Mouse (Mus musculus): Measurements from ENCODE around the gene Ccl2. TPM values are rescaled to one million over a fixed set of nuclear protein-coding genes. Genes with fewer than 3 reads are reported as not detected.

Ccl2 gene
- polyA plus RNA-seq, 1 experiment from 2014 or later: 8.3 TPM

DNA sequence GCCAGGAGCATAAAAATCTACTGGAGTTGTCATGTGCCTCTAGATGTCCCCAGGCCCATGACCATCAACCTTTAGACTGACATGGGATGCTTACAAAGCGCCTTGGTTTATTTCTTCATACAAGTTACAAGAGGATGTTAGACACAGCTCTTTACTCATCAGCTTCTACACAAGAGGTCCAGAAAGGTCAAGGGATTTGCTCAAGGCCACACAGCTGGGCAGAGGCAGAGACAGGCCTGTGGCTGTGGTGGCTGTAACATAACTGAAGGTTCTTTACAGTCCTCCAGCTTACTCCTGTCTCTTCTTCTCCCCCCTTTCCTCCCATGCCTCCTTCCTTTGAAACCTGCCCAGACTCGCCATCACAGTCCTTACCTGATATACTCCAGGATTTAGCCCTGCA is 5.2 kb upstream of the Ccl2 start:
- Histone ChIP-seq H3K9me3 (ENCODE audit: control insufficient read depth, low read length) (no peaks in the 10 kb centered on the region), H3K27ac (ENCODE audit: low read length) (no peak overlapping the region), H3K4me3 (ENCODE audit: low read length) (no peak overlapping the region), H3K36me3 (ENCODE audit: control insufficient read depth, insufficient read depth, low read length) (no peaks in the 10 kb centered on the region), H3K9ac (ENCODE audit: low read depth, low read length) (no peak overlapping the region), H3K27me3 (replicated peaks; ENCODE audit: control insufficient read depth, insufficient read depth, low read length) (no peaks in the 10 kb centered on the region), H3K4me2 (ENCODE audit: low read depth, low read length) (no peak overlapping the region), H3K4me1 (ENCODE audit: control insufficient read depth, insufficient read depth, low read length) (peaks cover 17% of the 10 kb centered on the region)
- no peak for ATAC-seq
- 81% methylated on average over 2 of the region's 2 CpGs for WGBS

DNA sequence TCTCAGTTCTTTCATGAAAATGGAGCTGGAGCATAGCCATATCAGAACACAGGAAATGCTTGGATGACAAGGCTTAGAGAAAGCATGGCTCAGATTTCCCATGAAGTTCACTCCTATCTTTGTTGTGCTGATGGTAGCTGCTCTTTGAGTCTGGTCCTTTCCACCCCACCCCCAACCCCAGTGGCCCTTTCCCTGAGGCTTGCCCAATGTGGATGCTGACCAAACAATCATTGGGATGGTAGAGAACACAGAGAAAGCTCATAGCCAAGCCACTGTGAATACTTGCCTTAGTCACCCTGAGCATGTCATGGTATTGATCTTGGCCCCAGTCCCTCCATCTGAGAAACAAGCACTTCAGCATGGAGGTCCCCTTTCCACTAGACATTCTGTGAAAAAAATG is 3.2 kb upstream of the Ccl2 start:
- Histone ChIP-seq H3K4me3 (ENCODE audit: low read length) (no peak overlapping the region), H3K36me3 (ENCODE audit: control insufficient read depth, insufficient read depth, low read length) (no peaks in the 10 kb centered on the region), H3K9me3 (ENCODE audit: control insufficient read depth, low read length) (no peaks in the 10 kb centered on the region), H3K4me2 (ENCODE audit: low read depth, low read length) (no peak overlapping the region), H3K4me1 (ENCODE audit: control insufficient read depth, insufficient read depth, low read length) (peaks cover 21% of the 10 kb centered on the region), H3K9ac (ENCODE audit: low read depth, low read length) (no peak overlapping the region), H3K27me3 (replicated peaks; ENCODE audit: control insufficient read depth, insufficient read depth, low read length) (no peaks in the 10 kb centered on the region), H3K27ac (ENCODE audit: low read length) (peak overlapping the region; percentile 82)
- no peak for ATAC-seq

GRCm38 (mm10) chr11:82032678-82033344 is 2.6 kb upstream of the Ccl2 start:
- Histone ChIP-seq H3K4me2 (ENCODE audit: low read depth, low read length) (no peak overlapping the region), H3K27ac (ENCODE audit: low read length) (peak overlapping the region; percentile 82), H3K27me3 (replicated peaks; ENCODE audit: control insufficient read depth, insufficient read depth, low read length) (no peaks in the 10 kb centered on the region), H3K9ac (ENCODE audit: low read depth, low read length) (no peak overlapping the region), H3K9me3 (ENCODE audit: control insufficient read depth, low read length) (no peaks in the 10 kb centered on the region), H3K4me3 (ENCODE audit: low read length) (no peak overlapping the region), H3K4me1 (ENCODE audit: control insufficient read depth, insufficient read depth, low read length) (peaks cover 21% of the 10 kb centered on the region), H3K36me3 (ENCODE audit: control insufficient read depth, insufficient read depth, low read length) (no peaks in the 10 kb centered on the region)
- WGBS: 25% methylated on average over 8 of the region's 8 CpGs
- peak; percentile 84 for ATAC-seq

DNA sequence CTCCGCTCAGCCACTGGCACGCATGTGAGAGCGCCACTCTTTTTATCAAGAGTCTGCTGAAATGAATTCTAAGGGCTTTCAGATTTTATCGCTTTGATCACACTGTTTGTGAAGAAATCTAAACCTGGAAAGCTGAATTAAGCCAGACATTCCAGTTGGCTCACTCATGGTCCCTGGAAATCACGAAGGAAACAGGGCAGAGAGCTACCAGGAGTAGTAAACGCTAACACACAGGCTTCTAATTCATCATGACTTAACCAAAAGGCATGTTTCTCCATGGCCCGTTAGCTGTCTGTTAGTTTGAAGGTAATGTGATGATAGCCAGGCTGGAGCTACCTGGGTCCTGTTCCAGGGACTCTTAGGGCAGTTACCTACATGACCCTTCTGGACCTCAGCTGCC is 925 bp upstream of the Ccl2 start:
- WGBS: 79% methylated on average over 7 of the region's 7 CpGs
- H3K4me1 ChIP-seq (ENCODE audit: control insufficient read depth, insufficient read depth, low read length): peaks cover 21% of the 10 kb centered on the region
- H3K27me3 ChIP-seq (replicated peaks; ENCODE audit: control insufficient read depth, insufficient read depth, low read length): no peaks in the 10 kb centered on the region
- H3K4me2 ChIP-seq (ENCODE audit: low read depth, low read length): no peak overlapping the region
- no peak overlapping the region for H3K4me3 ChIP-seq (ENCODE audit: low read length)
- H3K9ac ChIP-seq (ENCODE audit: low read depth, low read length): no peak overlapping the region
- ATAC-seq: no peak
- H3K9me3 ChIP-seq (ENCODE audit: control insufficient read depth, low read length): no peaks in the 10 kb centered on the region
- H3K27ac ChIP-seq (ENCODE audit: low read length): no peak overlapping the region
- H3K36me3 ChIP-seq (ENCODE audit: control insufficient read depth, insufficient read depth, low read length): no peaks in the 10 kb centered on the region

DNA sequence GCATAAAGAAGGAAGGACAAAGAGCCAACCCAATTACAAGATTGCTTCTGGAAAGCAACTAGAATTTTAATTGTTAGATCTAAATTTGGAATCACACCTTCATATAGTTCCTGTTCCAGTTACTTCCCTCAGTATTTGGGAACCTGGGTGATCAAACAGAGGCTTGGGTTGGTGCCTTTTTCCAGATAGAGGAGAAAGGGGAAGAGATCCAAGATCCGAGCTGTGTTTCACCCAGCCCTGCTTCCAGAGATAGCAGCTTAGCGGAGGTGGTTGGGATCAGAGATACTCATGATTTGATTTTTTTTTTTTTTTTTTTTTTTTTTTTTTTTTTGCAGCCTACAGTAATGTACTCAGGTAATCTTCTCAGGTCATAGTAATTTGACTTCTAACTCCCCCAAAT is 486 bp downstream of the Ccl2 start:
- no peak for ATAC-seq
- H3K36me3 ChIP-seq (ENCODE audit: control insufficient read depth, insufficient read depth, low read length): no peaks in the 10 kb centered on the region
- H3K4me3 ChIP-seq (ENCODE audit: low read length): no peak overlapping the region
- no peaks in the 10 kb centered on the region for H3K27me3 ChIP-seq (replicated peaks; ENCODE audit: control insufficient read depth, insufficient read depth, low read length)
- H3K9ac ChIP-seq (ENCODE audit: low read depth, low read length): no peak overlapping the region
- no peak overlapping the region for H3K27ac ChIP-seq (ENCODE audit: low read length)
- WGBS: 87% methylated on average over 2 of the region's 2 CpGs
- H3K4me1 ChIP-seq (ENCODE audit: control insufficient read depth, insufficient read depth, low read length): peaks cover 21% of the 10 kb centered on the region
- H3K9me3 ChIP-seq (ENCODE audit: control insufficient read depth, low read length): no peaks in the 10 kb centered on the region
- no peak overlapping the region for H3K4me2 ChIP-seq (ENCODE audit: low read depth, low read length)

DNA sequence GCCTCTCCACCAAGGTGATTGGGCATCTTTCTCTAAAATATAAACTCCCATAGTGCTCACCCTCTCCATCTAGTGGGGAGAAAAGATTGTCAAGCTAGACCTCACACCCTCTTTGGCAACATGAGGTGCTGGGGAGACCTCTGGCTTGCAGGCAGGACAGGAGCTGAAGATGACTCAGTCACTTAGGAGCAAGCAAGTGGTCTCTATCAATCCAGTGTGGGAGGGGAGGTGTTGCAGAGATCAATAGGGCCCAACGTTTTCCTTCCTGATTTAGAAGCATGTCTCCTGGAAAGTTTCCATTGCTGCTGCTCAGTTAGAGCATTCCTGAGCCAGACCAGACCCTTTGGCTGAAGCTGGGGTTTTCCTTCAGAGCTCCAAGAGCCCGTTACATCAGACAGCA is 3.2 kb downstream of the Ccl2 start, which contains the start of gene Gm17268:
Gm17268 (minus strand) TSS at position 28 of the 400 bp plus-strand sequence.
- Histone ChIP-seq H3K4me1 (ENCODE audit: control insufficient read depth, insufficient read depth, low read length) (peaks cover 6% of the 10 kb centered on the region), H3K4me2 (ENCODE audit: low read depth, low read length) (no peak within 1 kb of the TSS), H3K36me3 (ENCODE audit: control insufficient read depth, insufficient read depth, low read length) (no peaks in the 10 kb centered on the region), H3K27me3 (replicated peaks; ENCODE audit: control insufficient read depth, insufficient read depth, low read length) (no peaks in the 10 kb centered on the region), H3K4me3 (ENCODE audit: low read length) (no peak within 1 kb of the TSS), H3K9ac (ENCODE audit: low read depth, low read length) (no peak within 1 kb of the TSS), H3K27ac (ENCODE audit: low read length) (no peak within 1 kb of the TSS), H3K9me3 (ENCODE audit: control insufficient read depth, low read length) (no peaks in the 10 kb centered on the region)
- 18% methylated on average over 2 of the region's 2 CpGs for WGBS
- no peak for ATAC-seq

DNA sequence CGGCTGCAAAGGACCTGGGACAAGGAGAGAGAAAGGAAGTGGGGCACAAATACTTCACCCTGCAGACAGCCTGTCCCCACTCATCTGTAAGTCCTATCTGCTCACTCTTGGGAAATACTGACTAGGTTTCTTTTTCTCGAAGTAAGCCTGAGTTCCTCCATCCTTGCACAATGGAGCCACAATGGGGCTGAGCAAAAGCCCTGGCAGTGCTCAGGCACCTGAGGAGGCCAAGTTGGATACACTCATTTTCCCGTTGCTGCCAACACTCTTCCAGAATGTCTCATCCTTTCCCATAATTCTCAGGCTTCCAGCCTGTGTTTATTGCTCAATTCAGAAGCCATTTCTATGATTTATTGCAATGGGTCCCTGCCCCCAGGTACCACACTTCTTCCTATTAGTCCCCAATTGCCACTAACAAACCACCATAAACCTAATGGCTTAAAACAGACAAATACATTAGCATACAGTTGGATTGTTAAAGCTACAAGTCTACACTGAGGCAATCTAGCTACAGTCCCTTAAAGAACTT is 3.8 kb downstream of the Ccl2 start:
- Histone ChIP-seq H3K4me3 (ENCODE audit: low read length) (no peak overlapping the region), H3K4me1 (ENCODE audit: control insufficient read depth, insufficient read depth, low read length) (peaks cover 4% of the 10 kb centered on the region), H3K9me3 (ENCODE audit: control insufficient read depth, low read length) (no peaks in the 10 kb centered on the region), H3K4me2 (ENCODE audit: low read depth, low read length) (no peak overlapping the region), H3K27ac (ENCODE audit: low read length) (no peak overlapping the region), H3K36me3 (ENCODE audit: control insufficient read depth, insufficient read depth, low read length) (no peaks in the 10 kb centered on the region), H3K27me3 (replicated peaks; ENCODE audit: control insufficient read depth, insufficient read depth, low read length) (no peaks in the 10 kb centered on the region), H3K9ac (ENCODE audit: low read depth, low read length) (no peak overlapping the region)
- 66% methylated on average over 3 of the region's 3 CpGs for WGBS
- no peak for ATAC-seq

DNA sequence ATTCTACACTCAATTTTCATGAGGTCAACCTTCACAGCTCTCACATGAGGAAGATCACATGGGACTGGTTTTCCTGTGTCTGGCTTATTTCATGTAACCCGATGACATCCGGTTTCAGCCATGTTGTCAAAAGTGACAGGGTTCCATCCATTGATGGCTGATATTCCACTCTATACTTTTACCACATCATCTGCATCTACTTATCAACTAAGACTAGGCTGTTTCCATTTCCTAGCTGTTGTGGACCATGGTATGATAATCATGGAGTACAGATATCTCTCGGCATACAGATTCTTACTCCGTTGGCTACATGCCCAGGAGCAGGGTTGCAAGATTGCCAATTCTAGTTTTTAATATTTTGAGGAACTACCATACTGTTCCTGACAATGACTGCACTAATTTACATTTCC is 6.3 kb downstream of the Ccl2 start:
- Histone ChIP-seq H3K27ac (ENCODE audit: low read length) (no peak overlapping the region), H3K9me3 (ENCODE audit: control insufficient read depth, low read length) (no peaks in the 10 kb centered on the region), H3K36me3 (ENCODE audit: control insufficient read depth, insufficient read depth, low read length) (no peaks in the 10 kb centered on the region), H3K4me2 (ENCODE audit: low read depth, low read length) (no peak overlapping the region), H3K4me3 (ENCODE audit: low read length) (no peak overlapping the region), H3K27me3 (replicated peaks; ENCODE audit: control insufficient read depth, insufficient read depth, low read length) (no peaks in the 10 kb centered on the region), H3K4me1 (ENCODE audit: control insufficient read depth, insufficient read depth, low read length) (no peaks in the 10 kb centered on the region), H3K9ac (ENCODE audit: low read depth, low read length) (no peak overlapping the region)
- ATAC-seq: no peak
- WGBS: 77% methylated on average over 4 of the region's 4 CpGs

DNA sequence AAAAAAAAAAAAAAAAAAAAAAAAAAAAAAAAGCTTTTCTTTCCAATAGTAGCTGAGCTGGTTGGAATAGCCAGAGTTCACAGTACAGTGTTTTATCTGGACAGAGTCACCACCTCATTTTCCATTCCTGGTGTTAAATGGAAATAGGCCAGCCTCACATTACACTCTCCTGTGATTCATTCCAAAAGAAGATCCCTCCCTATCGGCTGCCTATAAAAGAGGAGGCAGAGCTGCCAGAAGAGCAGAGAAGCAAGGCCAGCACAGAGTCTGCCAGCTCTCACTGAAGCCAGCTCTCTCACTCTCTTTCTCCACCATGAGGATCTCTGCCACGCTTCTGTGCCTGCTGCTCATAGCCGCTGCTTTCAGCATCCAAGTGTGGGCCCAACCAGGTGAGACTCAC is 10.1 kb downstream of the Ccl2 start, which contains the start of gene Ccl7:
Ccl7 (plus strand) TSS at position 242 of the 400 bp plus-strand sequence.
- 67% methylated on average over 3 of the region's 3 CpGs for WGBS
- no peaks in the 10 kb centered on the region for H3K4me1 ChIP-seq (ENCODE audit: control insufficient read depth, insufficient read depth, low read length)
- H3K9ac ChIP-seq (ENCODE audit: low read depth, low read length): no peak within 1 kb of the TSS
- H3K27me3 ChIP-seq (replicated peaks; ENCODE audit: control insufficient read depth, insufficient read depth, low read length): no peaks in the 10 kb centered on the region
- H3K27ac ChIP-seq (ENCODE audit: low read length): no peak within 1 kb of the TSS
- H3K36me3 ChIP-seq (ENCODE audit: control insufficient read depth, insufficient read depth, low read length): no peaks in the 10 kb centered on the region
- no peak for ATAC-seq
- no peaks in the 10 kb centered on the region for H3K9me3 ChIP-seq (ENCODE audit: control insufficient read depth, low read length)
- no peak within 1 kb of the TSS for H3K4me3 ChIP-seq (ENCODE audit: low read length)
- H3K4me2 ChIP-seq (ENCODE audit: low read depth, low read length): no peak within 1 kb of the TSS
